Mouse (Mus musculus) adrenal gland, adult 2 months (tissue): ENCODE results near the gene Cdiptos. TPM values are rescaled to one million over a fixed set of nuclear protein-coding genes. Genes with fewer than 3 reads are reported as not detected.

ENCODE experiments used
- DNase-seq: peaks from one replicate; pipeline ENCODE4 v3.0.0; 2021
- long read RNA-seq: library from polyadenylated mRNA; stranded (forward); transcript quantifications from one replicate; pipeline ENCODE4 v2.0.0, GENCODE M21; 2021
- polyA plus RNA-seq: library from polyadenylated mRNA; depleted of rRNA; stranded (reverse); fragments of >200 nt; gene quantifications from 2 replicates; pipeline ENCODE4 v1.2.3, GENCODE M21; 2012; rRNA removed
- total RNA-seq, 2 experiments: library from RNA; stranded (reverse); gene quantifications; 2 replicates each; pipeline ENCODE4 v1.2.3; 2021

Cdiptos gene
- 1 to 10 TPM; 1.6 TPM for total RNA-seq
- 0.43 and 1.4 TPM in 2 replicates for polyA plus RNA-seq
- long read RNA-seq, partial matches to known transcripts: 0 of 1 reads
- long read RNA-seq, other reads (novel, unspliced or antisense): 1 of 1 reads

GRCm38 (mm10) chr7:126975950-126976866 is at the start of gene Cdiptos:
Gene Cdiptos (minus strand): TSS chr7:126976098.
- peak; percentile 96 for DNase-seq

- peak; percentile 89 for DNase-seq
Measured at GRCm38 (mm10) chr7:127024755-127025555, 49.1 kb upstream of the Cdiptos start.

GRCm38 (mm10) chr7:127023896-127024690 is 48.2 kb upstream of the Cdiptos start:
- DNase-seq: peak; percentile 24

GRCm38 (mm10) chr7:127023272-127023691 is 47.4 kb upstream of the Cdiptos start:
- peak; percentile 23 for DNase-seq

- no peak for DNase-seq
Measured at GRCm38 (mm10) chr7:127022528-127023271, 46.8 kb upstream of the Cdiptos start.

GRCm38 (mm10) chr7:127021563-127022527 is 45.9 kb upstream of the Cdiptos start:
- no peak for DNase-seq

- peak; percentile 58 for DNase-seq
Measured at GRCm38 (mm10) chr7:127020901-127021562, 45.1 kb upstream of the Cdiptos start, which contains the start of the genes Gm42742 and Prrt2. Gene Gm42742 (minus strand): TSS chr7:127021097. Gene Prrt2 (minus strand): TSS chr7:127021211.

GRCm38 (mm10) chr7:127020491-127020890 is 44.6 kb upstream of the Cdiptos start:
- peak; percentile 6 for DNase-seq

GRCm38 (mm10) chr7:127020031-127020430 is 44.1 kb upstream of the Cdiptos start:
- DNase-seq: no peak

- DNase-seq: no peak
Measured at GRCm38 (mm10) chr7:127019306-127019960, 43.5 kb upstream of the Cdiptos start.

- no peak for DNase-seq
Measured at GRCm38 (mm10) chr7:127018416-127019305, 42.8 kb upstream of the Cdiptos start.

GRCm38 (mm10) chr7:127017950-127018345 is 42.0 kb upstream of the Cdiptos start:
- no peak for DNase-seq

- DNase-seq: peak; percentile 96
Measured at GRCm38 (mm10) chr7:127016971-127017949, 41.4 kb upstream of the Cdiptos start, which contains the start of gene Pagr1a. Gene Pagr1a (minus strand): TSS chr7:127017352.

GRCm38 (mm10) chr7:127016486-127016938 is 40.6 kb upstream of the Cdiptos start:
- peak; percentile 88 for DNase-seq

GRCm38 (mm10) chr7:127016481-127016485 is 40.4 kb upstream of the Cdiptos start, which contains the start of gene Pagr1b:
Gene Pagr1b (minus strand): TSS chr7:127016484.
- no peak for DNase-seq

- peak; percentile 74 for DNase-seq
Measured at GRCm38 (mm10) chr7:127016081-127016480, 40.2 kb upstream of the Cdiptos start.

- DNase-seq: no peak
Measured at GRCm38 (mm10) chr7:127014993-127015392, 39.1 kb upstream of the Cdiptos start.
